Mouse (Mus musculus): ENCODE measurements around the gene Csmd2.

DNA sequence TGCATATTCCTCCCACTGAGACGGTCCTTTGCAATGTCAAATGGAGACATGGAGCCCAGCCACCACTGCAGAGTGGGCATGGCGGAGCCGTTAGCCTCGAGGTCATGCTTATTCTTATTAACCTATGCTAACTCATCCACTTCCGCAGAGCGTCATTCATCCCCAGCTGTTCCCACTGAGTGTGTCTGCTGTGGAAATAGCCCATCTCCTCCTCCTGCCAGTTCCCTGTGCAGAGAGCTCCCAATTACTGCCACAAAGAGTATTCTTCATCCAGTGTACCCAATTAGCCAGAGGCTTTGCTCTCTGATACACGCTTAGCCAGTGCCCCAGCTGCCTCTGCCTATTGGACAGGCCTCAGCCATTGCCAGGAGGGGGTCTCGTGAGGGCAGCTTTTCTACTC, 504.4 kb downstream of the Csmd2 start:
- TF ChIP-seq ZC3H11A (IDR thresholded peaks at IDR 0.05; ENCODE audit: borderline replicate concordance, low read depth, low read length) (no peak), MAFK (IDR thresholded peaks at IDR 0.05; ENCODE audit: insufficient read depth, low read depth, low read length) (no peak)
